Mouse (Mus musculus): Measurements from ENCODE around the gene Slc35f2.

The Slc35f2 gene

GRCm38 (mm10) chr9:53771344-53772021, at the start of gene Slc35f2:
Gene Slc35f2, plus strand, starts transcription at chr9:53771538.
- in situ Hi-C loops (cut with MboI, MseI) = no loop called here

DNA sequence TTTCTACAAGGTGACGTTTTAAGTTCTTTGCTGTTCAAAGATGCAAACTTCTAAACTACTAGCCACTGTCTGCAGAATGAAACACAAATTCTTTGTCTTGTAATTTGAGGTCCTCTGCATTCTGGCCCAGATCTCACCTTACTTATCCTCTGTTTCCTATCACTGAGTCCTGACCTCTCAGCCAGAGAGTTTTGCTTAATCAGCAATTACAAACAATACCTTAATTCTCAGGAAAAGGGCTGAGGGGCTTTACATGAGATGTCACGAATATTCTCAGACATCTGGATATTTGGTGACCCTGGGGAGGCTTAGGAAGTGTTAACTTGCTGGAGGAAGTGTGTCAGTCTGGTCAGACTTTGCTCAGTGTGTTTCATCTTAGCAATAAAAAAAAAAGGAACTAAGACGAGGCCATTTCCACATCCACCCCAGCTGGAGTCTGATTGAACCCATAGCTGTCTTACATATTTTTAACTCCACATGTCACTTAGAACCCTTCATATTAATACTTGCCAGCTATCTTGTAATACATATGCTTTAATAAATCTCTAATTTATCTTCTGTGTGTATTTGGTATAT, 30.4 kb upstream of the Slc35f2 start:
- in situ Hi-C loops (cut with MboI, MseI) = loop anchor here in 1 of 2 experiments (10.0 kb wide), 1 partner anchor 244 kb away; no protein-coding TSS in a partner anchor

DNA sequence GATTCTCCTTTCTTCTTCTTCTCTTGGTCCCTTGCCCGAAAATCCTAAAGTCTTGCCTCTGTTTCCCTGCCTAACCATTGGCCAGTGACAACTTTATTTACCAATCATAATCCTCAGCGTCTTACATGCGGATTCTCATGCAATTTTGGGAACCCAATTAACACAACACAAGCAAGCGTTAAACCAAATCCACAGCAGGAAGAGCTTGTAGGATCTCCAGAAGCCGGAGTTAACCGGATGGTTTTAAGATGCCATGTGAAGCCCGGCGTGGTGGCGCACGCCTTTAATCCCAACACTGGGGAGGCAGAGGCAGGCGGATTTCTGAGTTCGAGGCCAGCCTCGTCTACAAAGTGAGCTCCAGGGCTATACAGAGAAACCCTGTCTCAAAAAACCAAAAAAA, 20.9 kb upstream of the Slc35f2 start:
- in situ Hi-C loops (cut with MboI, MseI) = no loop called here

- in situ Hi-C loops (cut with MboI, MseI) = no loop called here
These were observed 20.4 kb upstream of the Slc35f2 start for GRCm38 (mm10) chr9:53750899-53751298.

DNA sequence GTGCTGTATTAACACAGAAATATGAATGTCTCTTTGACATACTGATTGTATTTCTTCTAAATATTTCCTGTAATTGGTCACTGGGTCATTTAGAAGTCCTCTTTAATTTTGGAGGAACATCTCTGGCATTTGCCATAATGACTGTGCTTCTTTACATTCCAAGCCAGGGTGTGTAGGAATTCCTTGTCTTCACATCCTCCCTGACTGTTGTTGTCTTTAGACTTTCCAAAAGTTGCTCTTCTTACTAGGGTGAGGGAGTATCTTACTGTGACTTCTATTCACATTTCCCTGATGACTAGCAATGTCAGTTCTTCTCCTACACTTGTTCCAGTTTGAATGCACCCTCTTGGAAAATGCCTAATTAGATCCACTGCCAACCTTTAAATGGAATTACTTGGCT, 16.5 kb upstream of the Slc35f2 start:
- in situ Hi-C loops (cut with MboI, MseI) = loop anchor here (5.0 kb wide), 1 partner anchor 48 kb away; the partner anchor contains the start of gene Rab39 (in 2 of the 2)

- in situ Hi-C loops (cut with MboI, MseI) = loop anchor here (5.0 kb wide), 1 partner anchor 51 kb away; the partner anchor contains the start of gene Rab39 (in 2 of the 2)
These were observed 13.2 kb upstream of the Slc35f2 start for GRCm38 (mm10) chr9:53758142-53758541.

GRCm38 (mm10) chr9:53764697-53765096, 6.6 kb upstream of the Slc35f2 start:
- in situ Hi-C loops (cut with MboI, MseI) = no loop called here

DNA sequence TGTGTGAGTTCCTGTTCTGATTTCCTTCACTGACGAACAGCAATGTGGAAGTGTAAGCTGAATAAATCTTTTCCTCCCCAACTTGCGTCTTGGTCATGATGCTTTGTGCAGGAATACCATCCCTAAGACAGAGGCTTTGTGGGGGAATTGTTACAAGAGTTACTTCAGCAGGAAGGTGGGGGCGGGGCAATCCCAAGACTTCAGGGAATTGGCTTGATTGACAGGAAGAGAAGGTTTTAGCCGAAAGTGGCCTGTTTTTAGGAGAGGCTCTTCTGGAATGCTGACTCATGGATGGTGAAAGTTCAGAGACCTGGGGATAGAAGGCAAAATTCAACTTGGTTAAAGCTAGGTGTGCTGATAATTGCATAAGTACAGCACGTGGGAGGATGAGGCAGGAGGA, 2.9 kb upstream of the Slc35f2 start:
- in situ Hi-C loops (cut with MboI, MseI) = no loop called here

- in situ Hi-C loops (cut with MboI, MseI) = no loop called here
These were observed 481 bp upstream of the Slc35f2 start for GRCm38 (mm10) chr9:53770771-53771343.

DNA sequence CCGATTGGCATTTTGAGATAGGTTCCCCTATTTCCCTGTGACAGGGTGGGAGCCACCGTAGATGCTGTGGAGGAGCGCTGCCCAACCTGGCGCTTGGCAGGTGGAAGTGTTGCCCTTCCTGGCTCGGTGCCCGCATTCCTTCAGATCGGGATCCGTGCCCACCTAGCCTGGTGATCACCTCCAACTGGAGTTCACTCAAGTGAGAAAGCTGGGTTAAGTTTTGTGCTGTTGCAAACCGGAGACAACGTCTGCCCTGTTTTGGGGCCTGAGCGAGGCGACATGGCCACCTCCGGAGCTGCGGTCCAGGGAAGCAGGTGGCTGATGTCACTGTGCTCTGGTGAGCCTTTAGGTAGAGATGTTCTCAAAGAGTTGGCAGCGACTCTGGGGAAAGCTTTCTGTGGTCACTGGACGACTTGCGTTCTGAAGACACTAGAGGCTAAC, 803 bp downstream of the Slc35f2 start:
- in situ Hi-C loops (cut with MboI, MseI) = no loop called here

- in situ Hi-C loops (cut with MboI, MseI) = loop anchor here in 1 of 2 experiments (25.0 kb wide), 1 partner anchor 1762 kb away; the partner anchor contains the start of gene Isl2
These were observed 4.2 kb downstream of the Slc35f2 start for GRCm38 (mm10) chr9:53775511-53775910.

DNA sequence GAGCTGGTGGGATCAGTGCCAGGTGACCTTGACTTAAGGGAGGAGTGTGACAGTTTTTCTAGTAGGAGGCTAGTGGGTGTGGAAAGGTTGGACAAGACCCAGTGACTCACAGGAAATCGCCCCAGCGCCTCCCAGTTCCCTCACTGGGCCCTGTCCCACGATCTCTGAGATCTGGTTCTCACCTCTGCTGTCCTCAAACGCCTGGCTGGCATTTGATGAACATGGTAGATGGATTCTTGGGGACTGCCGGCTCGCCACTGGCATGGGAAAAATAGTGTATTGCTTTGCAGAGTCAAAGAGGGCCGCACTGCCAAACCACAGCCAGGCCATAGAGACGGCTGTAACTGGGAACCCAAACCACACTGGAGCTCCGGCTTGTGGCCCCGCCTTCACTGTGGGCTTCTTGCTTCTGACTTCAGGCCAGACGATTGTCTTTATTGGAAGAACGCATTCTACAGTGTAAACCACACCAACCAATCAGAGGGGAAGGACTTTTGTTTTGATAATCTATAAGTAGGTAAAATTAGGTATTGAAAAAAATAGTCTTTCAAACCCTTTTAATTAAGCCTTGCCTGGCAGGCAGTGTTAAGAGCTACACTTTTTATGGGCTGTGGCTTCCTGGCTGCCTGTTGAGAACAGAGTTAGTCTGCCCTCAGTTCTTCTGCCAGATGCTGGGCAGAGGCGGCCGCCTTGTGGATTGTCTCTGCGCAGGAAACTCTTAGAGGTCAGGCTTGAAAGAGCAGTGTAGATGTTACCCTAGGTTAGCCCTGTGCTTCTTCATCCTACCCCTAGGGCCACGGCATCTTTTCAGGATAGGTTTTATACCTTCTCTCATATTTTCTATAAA, 15.4 kb downstream of the Slc35f2 start:
- in situ Hi-C loops (cut with MboI, MseI) = loop anchor here (5.0 to 25.0 kb wide), 3 partner anchors 81 to 1822 kb away; partner anchors contain the start of genes Fdx1 (in 1 of the 2) and Isl2 (in 1 of the 2)

- in situ Hi-C loops (cut with MboI, MseI) = loop anchor here in 1 of 2 experiments (25.0 kb wide), 1 partner anchor 1743 kb away; the partner anchor contains the start of gene Isl2
These were observed 22.5 kb downstream of the Slc35f2 start for GRCm38 (mm10) chr9:53793830-53794330.

DNA sequence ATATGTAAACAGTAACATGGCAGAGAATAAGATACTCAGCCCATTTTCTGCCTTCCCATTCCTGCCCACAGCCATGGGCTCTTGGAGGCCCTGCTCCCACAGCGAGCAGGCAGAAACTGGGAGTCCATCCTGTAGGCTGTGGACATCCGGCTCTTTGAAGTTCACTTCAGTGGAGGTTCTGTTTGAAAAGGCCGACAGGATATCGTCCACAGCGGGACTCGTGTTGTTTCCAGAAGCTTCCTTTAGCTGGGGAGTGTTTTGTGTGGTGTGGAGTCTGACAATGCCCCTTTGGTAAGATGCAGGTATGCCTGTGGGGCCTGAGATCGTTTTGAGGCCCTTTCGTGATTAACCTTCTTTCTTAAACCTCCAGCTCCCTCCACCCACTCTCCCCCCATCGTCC, 23.2 kb downstream of the Slc35f2 start:
- in situ Hi-C loops (cut with MboI, MseI) = loop anchor here in 1 of 2 experiments (25.0 kb wide), 1 partner anchor 1743 kb away; the partner anchor contains the start of gene Isl2

DNA sequence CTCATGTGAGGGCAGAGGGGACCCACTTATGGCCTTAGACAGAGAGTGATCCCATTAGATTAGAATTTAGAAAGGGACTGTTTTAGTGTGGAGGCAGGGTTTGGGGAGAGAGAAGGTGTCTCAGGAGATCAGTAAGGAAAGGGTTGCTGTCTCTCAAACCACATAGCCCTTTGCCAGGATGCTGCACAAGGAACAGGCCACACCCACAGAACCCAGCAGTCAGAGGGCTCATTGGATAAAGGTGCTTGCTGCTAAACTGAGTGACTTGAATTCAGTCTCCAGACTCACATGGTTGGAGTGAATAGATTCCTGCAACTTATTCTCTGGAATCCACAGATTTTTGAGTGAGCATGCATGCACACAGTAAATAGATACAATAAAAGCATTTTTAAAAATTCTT, 24.0 kb downstream of the Slc35f2 start:
- in situ Hi-C loops (cut with MboI, MseI) = loop anchor here in 1 of 2 experiments (25.0 kb wide), 1 partner anchor 1742 kb away; the partner anchor contains the start of gene Isl2

DNA sequence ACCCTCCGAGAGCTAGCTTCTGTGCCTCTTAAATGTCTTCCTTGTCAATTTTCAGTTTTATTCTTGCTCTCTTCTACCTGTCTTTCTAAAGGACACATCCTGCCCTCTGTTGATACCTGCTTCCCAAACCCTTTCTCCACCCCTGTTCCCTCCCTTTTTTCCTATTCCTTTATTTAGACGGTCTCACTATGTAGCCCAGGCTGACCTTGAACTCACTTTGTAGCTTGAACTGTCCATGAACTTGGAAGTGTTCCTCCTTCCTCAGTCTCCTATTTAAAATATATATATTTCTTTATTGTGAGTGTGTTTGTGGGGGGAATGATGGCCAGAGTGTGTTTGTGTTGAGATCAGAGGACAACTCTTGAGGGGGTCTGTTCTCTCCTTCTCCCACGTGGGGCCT, 25.0 kb downstream of the Slc35f2 start:
- in situ Hi-C loops (cut with MboI, MseI) = loop anchor here in 1 of 2 experiments (25.0 kb wide), 1 partner anchor 1741 kb away; the partner anchor contains the start of gene Isl2

DNA sequence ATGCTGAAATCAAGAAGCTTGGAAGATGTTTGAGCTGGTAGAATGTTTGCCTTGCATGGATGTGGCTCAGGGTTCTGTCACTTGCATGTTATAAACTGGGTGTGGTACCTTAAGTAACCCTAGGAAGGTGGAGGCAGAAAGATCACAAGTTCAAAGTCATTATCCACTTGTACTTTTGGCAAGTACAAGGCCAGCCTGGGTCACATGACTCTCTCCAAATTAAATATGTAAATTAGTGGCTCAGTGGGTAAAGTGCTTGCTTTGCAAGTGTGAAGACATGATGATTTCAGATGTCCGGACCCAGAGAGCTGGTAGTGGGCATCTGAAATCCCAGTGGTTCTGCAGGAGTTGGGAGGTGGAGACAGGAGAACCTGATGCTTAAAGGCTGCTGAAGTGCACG, 25.8 kb downstream of the Slc35f2 start:
- in situ Hi-C loops (cut with MboI, MseI) = loop anchor here in 1 of 2 experiments (25.0 kb wide), 1 partner anchor 1740 kb away; the partner anchor contains the start of gene Isl2

GRCm38 (mm10) chr9:53802921-53803320, 31.6 kb downstream of the Slc35f2 start:
- in situ Hi-C loops (cut with MboI, MseI) = no loop called here

DNA sequence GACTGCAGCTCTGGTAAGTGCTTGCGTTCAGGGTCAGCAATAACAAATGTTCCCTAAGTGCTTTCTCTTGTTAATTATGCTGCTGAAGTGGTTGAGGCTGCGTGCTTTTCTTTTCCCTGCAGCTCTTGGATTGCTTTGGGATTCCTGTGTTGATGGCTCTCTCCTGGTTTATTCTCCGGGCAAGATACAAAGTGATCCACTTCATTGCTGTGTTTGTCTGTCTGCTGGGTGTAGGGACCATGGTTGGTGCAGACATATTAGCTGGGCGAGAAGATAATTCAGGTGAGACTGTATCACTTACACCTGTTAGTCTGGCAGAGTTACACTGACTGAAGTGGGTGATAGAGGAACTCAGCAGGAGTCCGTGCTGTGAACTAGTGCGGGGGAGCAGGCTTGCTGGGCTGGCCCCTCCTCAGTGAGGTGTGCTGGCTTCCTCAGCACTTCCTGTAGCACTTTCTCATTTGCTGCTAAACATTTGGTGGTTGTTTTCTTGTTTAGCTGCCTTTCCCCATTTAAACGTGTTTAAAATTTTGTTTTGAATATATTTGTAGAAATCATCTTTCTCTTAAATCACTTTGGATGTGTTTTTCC, 35.3 kb downstream of the Slc35f2 start:
- in situ Hi-C loops (cut with MboI, MseI) = no loop called here

DNA sequence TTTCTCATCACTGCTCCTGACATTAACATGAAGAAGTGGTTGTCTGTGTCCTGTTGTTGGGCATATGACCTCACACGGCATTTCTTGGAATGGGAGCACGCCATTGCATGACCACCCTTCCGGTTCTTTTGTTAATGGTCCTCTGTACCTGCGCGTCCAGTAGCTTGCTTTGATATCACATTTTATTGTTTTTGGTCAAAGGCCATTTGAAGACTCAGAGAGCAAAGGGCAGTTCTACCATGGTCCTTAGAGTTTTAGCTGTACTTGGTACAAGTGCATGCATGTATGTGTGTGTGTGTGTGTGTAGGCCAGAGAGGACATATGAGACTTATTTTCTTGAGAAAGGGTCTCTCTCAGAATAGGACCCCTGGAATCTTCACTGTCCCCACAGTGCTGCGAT, 42.1 kb downstream of the Slc35f2 start:
- in situ Hi-C loops (cut with MboI, MseI) = no loop called here
